Mouse (Mus musculus) urinary bladder, postnatal 36 days (tissue): ENCODE results near the gene Slc12a7.

Experiments used
- DNase-seq, 2 experiments: peaks; one replicate each; pipeline ENCODE4 v3.0.0; 2022; ENCODE audit warnings: low spot score in 2 of 2, mixed read lengths in 1 of 2

Slc12a7 gene

GRCm38 (mm10) chr13:73762938-73763337, 30.0 kb downstream of the Slc12a7 start:
- no peak for DNase-seq

GRCm38 (mm10) chr13:73763439-73764255, 30.8 kb downstream of the Slc12a7 start:
- peak; percentile 92 for DNase-seq

GRCm38 (mm10) chr13:73764256-73764775, 31.4 kb downstream of the Slc12a7 start:
- DNase-seq, result no peak

- no peak for DNase-seq
Observed at GRCm38 (mm10) chr13:73765393-73765792, 32.5 kb downstream of the Slc12a7 start.

- DNase-seq, result no peak
Observed at GRCm38 (mm10) chr13:73767224-73767623, 34.3 kb downstream of the Slc12a7 start.

- DNase-seq, result no peak
Observed at GRCm38 (mm10) chr13:73767754-73768153, 34.9 kb downstream of the Slc12a7 start.

- no peak for DNase-seq
Observed at GRCm38 (mm10) chr13:73768311-73768710, 35.4 kb downstream of the Slc12a7 start.

- no peak for DNase-seq
Observed at GRCm38 (mm10) chr13:73769916-73770682, 37.2 kb downstream of the Slc12a7 start.

- DNase-seq, result no peak
Observed at GRCm38 (mm10) chr13:73771131-73771530, 38.2 kb downstream of the Slc12a7 start.

GRCm38 (mm10) chr13:73772655-73773054, 39.8 kb downstream of the Slc12a7 start:
- no peak for DNase-seq

GRCm38 (mm10) chr13:73773519-73774205, 40.8 kb downstream of the Slc12a7 start:
- peak in 1 of 2 experiments; percentile 63 for DNase-seq

- no peak for DNase-seq
Observed at GRCm38 (mm10) chr13:73775786-73776185, 42.9 kb downstream of the Slc12a7 start.

- DNase-seq, result no peak
Observed at GRCm38 (mm10) chr13:73777578-73777977, 44.7 kb downstream of the Slc12a7 start.

- no peak for DNase-seq
Observed at GRCm38 (mm10) chr13:73782486-73782885, 49.6 kb downstream of the Slc12a7 start.

GRCm38 (mm10) chr13:73792176-73792575, 59.3 kb downstream of the Slc12a7 start:
- DNase-seq, result peak in 1 of 2 experiments; percentile 23

- no peak for DNase-seq
Observed at GRCm38 (mm10) chr13:73793171-73793570, 60.3 kb downstream of the Slc12a7 start.

GRCm38 (mm10) chr13:73799110-73799509, 66.2 kb downstream of the Slc12a7 start:
- peak in 1 of 2 experiments; percentile 13 for DNase-seq

GRCm38 (mm10) chr13:73803450-73804178, 70.7 kb downstream of the Slc12a7 start:
- DNase-seq, result peak; percentile 28 to 50

GRCm38 (mm10) chr13:73804914-73805313, 72.0 kb downstream of the Slc12a7 start:
- DNase-seq, result no peak

- no peak for DNase-seq
Observed at GRCm38 (mm10) chr13:73812936-73813335, 80.0 kb downstream of the Slc12a7 start.

- no peak for DNase-seq
Observed at GRCm38 (mm10) chr13:73814181-73814580, 81.3 kb downstream of the Slc12a7 start.
